Mouse (Mus musculus) intestine, embryonic 16.5 days (tissue): ENCODE data around the gene Yipf4. TPM values are rescaled to one million over a fixed set of nuclear protein-coding genes. Genes with fewer than 3 reads are reported as not detected.

Experiments
- ATAC-seq: fragments of 200-750 bp; cut with Nextera tagmentation; 2 replicates; pipeline ENCODE4 v1.8.0; 2017; ENCODE audit warnings: moderate TSS enrichment, moderate library complexity
- H3K27ac ChIP-seq: fragments of 300-500 bp; sonication (generic); 2 replicates; pipeline ENCODE4 v1.5.1; 2014; ENCODE audit warnings: mild to moderate bottlenecking, low read length
- H3K27me3 ChIP-seq: fragments of 300-500 bp; sonication (generic); replicated peaks from 2 replicates; pipeline ENCODE4 v1.6.1; 2014; ENCODE audit warnings: low read length, control low read depth, mixed read lengths; ENCODE audit not compliant: control insufficient read depth, insufficient read depth
- H3K36me3 ChIP-seq: fragments of 300-500 bp; sonication (generic); 2 replicates; pipeline ENCODE4 v1.6.1; 2014; ENCODE audit warnings: low read length, control low read depth; ENCODE audit not compliant: control insufficient read depth, insufficient read depth
- H3K4me1 ChIP-seq: fragments of 300-500 bp; sonication (generic); 2 replicates; pipeline ENCODE4 v1.6.1; 2014; ENCODE audit warnings: low read length, control low read depth, mixed read lengths; ENCODE audit not compliant: control insufficient read depth, insufficient read depth
- H3K4me2 ChIP-seq: fragments of 300-500 bp; sonication (generic); 2 replicates; pipeline ENCODE4 v1.6.1; 2014; ENCODE audit warnings: low read depth, low read length, control low read depth
- H3K4me3 ChIP-seq: fragments of 300-500 bp; sonication (generic); 2 replicates; pipeline ENCODE4 v1.5.1; 2014; ENCODE audit warnings: mild to moderate bottlenecking, low read length
- H3K9ac ChIP-seq: fragments of 300-500 bp; sonication (generic); 2 replicates; pipeline ENCODE4 v1.6.1; 2014; ENCODE audit warnings: low read depth, low read length
- H3K9me3 ChIP-seq: fragments of 300-500 bp; sonication (generic); 2 replicates; pipeline ENCODE4 v1.6.1; 2016; ENCODE audit warnings: low read length, control low read depth; ENCODE audit not compliant: control insufficient read depth
- WGBS: fragments of 180-500 bp; shearing (Covaris S2); extraction: QIAGEN DNeasy Blood & Tissue Kit; methylation state at CpG from one replicate; pipeline ENCODE4 v1.1.7; 2014; 5-methylcytosine and 5-hydroxymethylcytosine counted together
- polyA plus RNA-seq: library from polyadenylated mRNA; unstranded; fragments of >200 nt; fragmentation: Nextera tagmentation; extraction: Ambion mirVana; gene quantifications from 2 replicates; pipeline ENCODE4 v1.2.1, GENCODE M21; 2015

Gene Yipf4
- polyA plus RNA-seq, 1 experiment from 2014 or later = 61.4 TPM

- Histone ChIP-seq H3K27me3 (no peaks in the 10 kb centered on the region), H3K27ac (no peak overlapping the region), H3K4me1 (0 out of 2 replicates have a peak, but pooled peaks cover 3% of the 10 kb centered on the region), H3K4me2 (no peak overlapping the region), H3K9ac (no peak overlapping the region), H3K36me3 (no peaks in the 10 kb centered on the region), H3K9me3 (no peaks in the 10 kb centered on the region), H3K4me3 (no peak overlapping the region)
- ATAC-seq = no peak
- 75% methylated on average over 1 of the region's 1 CpGs for WGBS
Measured at GRCm38 (mm10) chr17:74537526-74537925, 48.2 kb downstream of the Yipf4 start.

- peaks cover 6% of the 10 kb centered on the region; the same call in 1 of the 2 replicates for H3K36me3 ChIP-seq
- no peaks in the 10 kb centered on the region for H3K4me1 ChIP-seq
- H3K4me3 ChIP-seq = no peak overlapping the region
- no peak for ATAC-seq
- WGBS = 92% methylated on average over 2 of the region's 2 CpGs
- no peak overlapping the region for H3K9ac ChIP-seq
- H3K4me2 ChIP-seq = no peak overlapping the region
- no peaks in the 10 kb centered on the region for H3K27me3 ChIP-seq
- no peak overlapping the region for H3K27ac ChIP-seq
- no peaks in the 10 kb centered on the region for H3K9me3 ChIP-seq
Measured at GRCm38 (mm10) chr17:74543615-74544014, 54.3 kb downstream of the Yipf4 start.

Other genes starting within 250 kb of the Yipf4 start
- 63.6 and 70.2 TPM in 2 replicates for gene Memo1, start 194.0 kb upstream of the Yipf4 start, polyA plus RNA-seq
- gene Dpy30, start 165.5 kb upstream of the Yipf4 start, polyA plus RNA-seq = 216 and 246 TPM in 2 replicates
- gene Spast, start 150.5 kb upstream of the Yipf4 start, polyA plus RNA-seq = 8.5 and 8.8 TPM in 2 replicates
- 43.0 and 45.9 TPM in 2 replicates for gene Slc30a6, start 93.9 kb upstream of the Yipf4 start, polyA plus RNA-seq
- 8.6 and 9.5 TPM in 2 replicates for gene Nlrc4, start 30.4 kb upstream of the Yipf4 start, polyA plus RNA-seq
- 51.2 and 55.0 TPM in 2 replicates for gene Birc6, start 38.8 kb downstream of the Yipf4 start, polyA plus RNA-seq
- 15.6 and 19.8 TPM in 2 replicates for gene Ttc27, start 228.2 kb downstream of the Yipf4 start, polyA plus RNA-seq